Mouse (Mus musculus): ENCODE results near the gene Unc5a.

- no peak for TF ChIP-seq CTCF (IDR thresholded peaks at IDR 0.05; ENCODE audit: low read depth)
- no peak for TF ChIP-seq EP300 (IDR thresholded peaks at IDR 0.05; ENCODE audit: low read depth)
Observed at GRCm38 (mm10) chr13:54923705-54924104, 25.5 kb upstream of the Unc5a start.

Measured in liver, postnatal 0 days (tissue).